Mouse (Mus musculus) liver, embryonic 14.5 days (tissue): ENCODE results near the gene Cryba4.

Source experiments
- CTCF ChIP-seq: IDR thresholded peaks from 2 replicates; pipeline ENCODE4 v1.5.1; 2016; ENCODE audit warnings: antibody characterized with exemption, low read depth, control low read depth
- EP300 ChIP-seq: IDR thresholded peaks from 2 replicates; pipeline ENCODE4 v1.6.1; 2016; ENCODE audit warnings: antibody characterized with exemption, low read depth

DNA sequence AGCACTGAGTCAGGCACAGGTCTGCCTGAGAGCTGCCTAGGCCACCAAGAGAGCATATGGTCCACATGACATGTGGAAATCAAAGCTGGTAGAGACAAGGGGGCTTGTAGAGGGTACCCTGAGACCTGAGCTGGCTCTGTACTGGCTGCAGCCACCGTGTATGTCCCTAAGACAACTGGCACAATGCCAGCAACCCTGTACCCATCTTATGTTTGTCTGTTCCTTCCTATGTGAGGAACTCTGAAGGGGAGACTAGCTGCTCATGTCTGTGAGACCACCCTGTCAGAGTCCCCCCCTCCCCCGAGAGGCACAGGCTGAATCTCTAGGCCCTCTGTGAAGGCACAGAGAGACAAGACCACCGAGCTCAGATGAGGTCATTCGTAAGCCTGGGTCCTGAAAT, 33.6 kb downstream of the Cryba4 start:
- TF ChIP-seq CTCF (no peak), EP300 (no peak)
